Mouse (Mus musculus): Measurements from ENCODE around the gene Zfp445.
A peak's percentile ranks its signal among the peaks of the same experiment; 100 is the strongest.
"Not testable (repeated sequence)": the region's sequence is repeated elsewhere in the genome, so short reads cannot be mapped to it uniquely, and the experiment has no call there.

Zfp445 gene

DNA sequence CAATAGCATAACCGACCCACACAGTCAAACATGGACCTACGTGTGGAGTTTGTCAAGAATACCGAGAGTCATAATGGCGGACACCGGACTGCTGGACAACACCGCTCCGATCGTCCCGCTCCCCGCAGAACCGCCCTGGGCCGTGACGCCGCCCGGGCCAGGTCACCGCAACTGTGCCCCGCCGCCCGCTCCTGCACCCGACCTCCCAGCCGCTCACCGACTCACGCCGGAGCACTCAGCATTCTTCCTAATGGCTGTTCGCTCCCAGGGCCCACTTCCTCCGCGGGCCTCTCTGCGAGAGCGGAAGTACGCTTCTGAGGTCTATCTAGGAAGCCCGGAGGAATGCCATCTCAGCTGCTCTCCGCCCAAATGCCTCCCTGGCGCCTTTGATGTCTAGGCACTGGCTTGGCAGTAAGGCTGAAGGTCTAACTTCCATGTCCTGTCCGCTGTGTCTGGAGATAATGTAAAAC, at the start of gene Zfp445:
Zfp445 (minus strand) TSS at position 310 of the 470 bp plus-strand sequence.
- peak; percentile 100 for ATAC-seq (ENCODE audit: low TSS enrichment)

DNA sequence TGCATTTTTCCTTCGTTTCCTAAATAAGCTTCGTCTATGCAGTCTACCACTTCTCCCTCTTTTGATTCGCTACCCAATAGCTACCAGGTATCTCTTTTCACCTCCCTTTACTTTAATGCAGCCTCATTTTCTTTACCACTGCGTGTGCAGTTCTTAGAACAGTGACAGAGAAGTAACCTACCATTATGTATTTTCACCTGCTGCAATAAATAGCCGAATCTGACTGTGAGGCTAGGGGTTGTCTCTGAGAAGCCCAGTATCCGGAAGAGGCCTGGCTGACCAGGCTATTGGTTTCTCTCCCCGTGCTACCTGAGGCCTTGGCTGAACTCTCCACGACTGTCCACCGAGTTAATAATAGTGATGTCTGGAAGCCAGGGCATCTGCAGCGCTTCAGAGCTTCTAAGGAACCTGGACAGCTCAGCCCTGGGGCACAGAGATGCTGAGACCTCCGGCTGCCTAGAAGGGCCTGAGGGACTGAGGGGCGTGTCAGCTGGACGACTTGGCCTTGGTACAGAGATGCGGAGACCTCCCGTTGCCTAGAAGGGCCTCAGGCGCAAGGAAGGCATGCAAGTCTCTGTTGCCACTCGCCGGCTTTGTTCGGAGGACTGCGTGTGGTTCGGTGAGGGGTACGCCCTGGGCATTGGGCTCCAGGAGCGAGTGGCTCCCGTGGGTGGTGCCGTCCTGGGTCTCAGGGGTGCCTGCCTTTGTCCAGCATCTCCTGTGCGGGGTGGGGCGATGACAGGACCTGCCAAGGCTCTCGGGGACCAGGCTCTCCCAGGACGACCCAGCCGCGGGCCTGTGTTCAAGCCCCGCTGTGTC, 37.1 kb upstream of the Zfp445 start:
- ATAC-seq (ENCODE audit: low TSS enrichment), result peak; percentile 62

DNA sequence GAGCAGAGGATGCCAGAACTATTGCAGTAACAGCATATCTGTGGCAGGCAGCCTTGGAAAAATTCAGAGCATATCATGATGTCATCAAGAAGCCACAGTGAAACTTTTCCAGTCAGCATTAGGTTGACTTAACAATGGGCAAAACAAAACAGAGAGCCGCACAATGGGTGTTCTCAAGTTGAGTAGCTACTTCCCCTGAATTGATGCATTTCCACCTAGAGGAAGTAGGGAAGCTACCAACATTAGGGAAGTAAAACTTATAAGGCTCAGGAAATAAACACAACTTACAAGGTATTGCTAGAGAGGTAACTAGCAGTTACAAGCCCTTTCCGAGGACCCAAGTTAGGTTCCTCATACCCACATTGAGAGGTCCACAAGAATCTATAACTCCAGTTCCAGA, 35.2 kb upstream of the Zfp445 start:
- ATAC-seq (ENCODE audit: low TSS enrichment), result no peak

DNA sequence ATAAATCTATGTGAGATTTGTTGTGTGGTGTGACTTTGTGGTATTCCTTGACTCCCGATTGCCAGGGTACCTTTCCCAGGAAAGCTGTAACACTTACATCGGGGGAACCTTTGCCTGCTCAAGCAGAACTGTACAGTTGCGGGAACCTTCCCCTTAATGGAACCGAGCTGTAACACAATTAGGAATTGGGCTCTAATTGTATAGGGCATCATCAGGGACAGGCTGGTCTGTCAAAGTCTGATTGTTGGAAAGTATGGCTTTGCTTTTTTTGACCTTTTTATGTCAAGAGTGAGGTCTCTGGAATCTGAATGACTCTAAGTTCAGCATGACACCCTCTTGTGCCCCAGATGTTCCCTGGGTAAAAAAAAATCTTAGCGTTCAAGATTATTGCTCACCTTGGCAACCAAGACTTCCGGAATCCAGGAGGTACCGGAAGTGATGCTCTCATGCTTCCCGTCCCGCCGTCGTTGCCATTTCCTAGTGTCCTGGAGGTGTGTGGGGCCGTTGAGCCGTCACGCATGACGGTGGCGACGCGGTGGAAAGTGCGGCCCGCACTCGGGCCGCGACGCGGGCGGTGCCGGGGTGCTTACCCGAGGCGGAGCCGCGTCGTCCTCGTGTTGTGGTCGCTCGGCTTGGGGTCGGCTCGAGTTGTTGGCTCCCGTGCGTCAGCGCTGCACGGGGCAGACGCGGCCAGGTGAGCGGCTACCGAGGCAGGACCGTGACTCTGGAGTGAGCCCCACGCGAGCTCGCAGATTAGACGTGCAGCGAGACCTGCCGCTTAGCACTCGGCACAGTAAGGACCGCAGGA, 20.8 kb upstream of the Zfp445 start:
- peak; percentile 98 for ATAC-seq (ENCODE audit: low TSS enrichment)

DNA sequence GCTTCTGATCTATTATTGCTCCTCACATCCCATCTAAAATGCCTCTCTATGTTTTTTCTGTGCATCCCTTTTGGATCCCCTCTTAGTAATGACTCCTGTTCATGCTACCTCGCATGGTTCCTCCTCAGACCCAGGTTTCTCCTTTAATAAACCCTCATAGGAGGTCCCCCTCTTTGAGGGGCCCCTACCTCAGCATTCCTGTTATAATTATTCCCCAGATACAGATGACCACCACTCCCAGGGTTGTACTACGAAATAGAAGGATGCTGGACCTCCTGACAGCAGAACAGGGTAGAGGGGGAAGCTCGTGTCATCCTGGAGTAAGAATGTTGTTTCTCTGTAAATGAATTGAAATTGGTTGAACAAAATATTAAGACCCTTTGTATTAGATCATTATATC, 19.6 kb upstream of the Zfp445 start, which contains the start of gene Zkscan7:
Zkscan7 (plus strand) TSS at position 301 of the 400 bp plus-strand sequence.
- no peak for ATAC-seq (ENCODE audit: low TSS enrichment)

DNA sequence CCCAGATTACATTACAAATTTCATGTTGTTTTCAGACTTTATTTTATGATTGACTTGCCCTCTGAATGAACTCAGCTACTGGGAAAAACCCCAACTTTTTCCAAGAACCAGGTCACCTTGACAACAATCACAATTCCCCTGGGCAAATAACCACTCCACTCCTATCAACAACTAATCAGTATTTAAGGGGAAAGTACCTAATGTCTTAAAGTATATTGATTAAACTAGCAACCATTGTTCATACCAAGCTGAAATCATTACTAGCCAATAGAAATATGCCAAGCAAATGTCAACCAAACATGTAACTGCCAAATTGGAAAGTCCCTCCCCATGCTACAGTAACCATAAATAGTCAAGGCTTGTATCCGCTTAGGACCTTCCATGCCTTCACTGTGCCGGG, 9.3 kb upstream of the Zfp445 start:
- no peak for ATAC-seq (ENCODE audit: low TSS enrichment)

DNA sequence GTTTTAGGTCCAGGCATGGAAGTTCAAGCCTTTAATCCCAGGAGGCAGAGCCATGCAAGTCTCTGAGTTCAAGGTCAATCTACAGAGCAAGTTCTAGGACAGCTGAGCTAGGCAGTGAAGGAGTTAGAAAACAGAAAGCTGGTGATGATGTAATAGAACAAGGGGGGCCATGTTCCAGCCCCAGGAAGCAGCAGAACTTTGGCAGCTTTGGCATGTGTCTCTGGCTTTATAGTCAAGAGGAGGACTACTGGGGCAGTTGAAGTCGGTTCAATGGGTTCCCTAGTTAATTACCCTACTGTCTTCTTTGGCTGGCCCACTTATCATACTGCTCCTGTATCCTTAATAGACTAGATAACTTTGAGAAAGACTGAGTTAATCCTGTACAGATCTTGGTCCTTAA, 8.8 kb upstream of the Zfp445 start:
- no peak for ATAC-seq (ENCODE audit: low TSS enrichment)

DNA sequence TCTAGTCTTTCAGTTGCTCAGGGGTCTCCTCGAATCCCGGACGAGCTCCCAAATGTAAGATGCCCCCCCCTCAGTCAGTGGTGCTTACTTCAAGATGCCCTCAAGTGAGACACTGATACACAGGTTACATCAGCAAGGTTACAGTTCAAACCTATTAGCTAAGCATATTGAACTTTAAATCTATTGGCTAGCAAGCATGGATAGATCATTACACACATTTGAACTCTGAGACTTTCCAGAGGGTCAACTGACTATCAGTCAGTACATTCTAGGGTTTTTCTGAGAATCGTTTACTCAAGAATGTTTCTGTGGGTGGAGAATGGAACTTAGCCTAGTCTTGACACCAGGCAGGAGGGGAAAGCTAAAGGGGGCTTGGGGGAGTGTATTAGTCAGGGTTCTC, 6.8 kb upstream of the Zfp445 start:
- no peak for ATAC-seq (ENCODE audit: low TSS enrichment)

DNA sequence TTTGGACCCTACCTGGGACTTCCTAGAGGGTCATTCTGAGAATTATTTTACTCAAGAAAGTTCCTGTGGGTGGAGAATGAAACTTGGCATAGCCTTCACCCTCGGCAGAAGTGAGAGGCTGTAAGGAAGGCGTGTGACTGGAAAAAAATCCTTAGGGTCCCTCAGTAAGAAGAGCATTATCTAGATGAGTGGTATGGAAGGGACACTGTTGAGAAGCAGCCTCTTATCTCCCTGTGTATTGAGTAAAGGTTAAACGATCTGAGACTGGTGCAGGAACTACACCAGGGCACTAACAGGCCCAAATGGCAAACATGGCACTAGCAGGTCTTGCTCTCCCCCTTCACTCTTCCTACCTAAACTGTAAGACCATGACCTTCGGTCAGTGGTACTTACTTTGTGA, 386 bp upstream of the Zfp445 start:
- no peak for ATAC-seq (ENCODE audit: low TSS enrichment)

DNA sequence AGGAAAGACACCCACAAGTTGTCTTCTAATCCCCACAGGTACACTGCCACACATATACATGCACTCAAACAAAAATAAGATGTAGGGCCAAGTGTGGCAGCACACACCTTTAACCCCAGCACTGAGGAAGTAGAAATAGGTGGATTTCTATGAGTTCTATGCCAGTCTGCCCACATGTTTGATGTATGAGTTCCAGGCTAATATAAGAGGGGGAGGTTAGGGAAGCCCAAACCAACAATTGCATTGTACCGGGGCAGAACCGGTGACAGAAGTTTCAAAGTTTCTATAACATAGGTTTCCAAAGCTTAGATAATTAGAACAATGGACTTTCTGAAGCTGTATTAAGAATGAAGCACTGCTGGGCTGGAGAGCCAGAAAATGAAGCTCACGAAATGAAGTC, 958 bp downstream of the Zfp445 start:
- no peak for ATAC-seq (ENCODE audit: low TSS enrichment)

DNA sequence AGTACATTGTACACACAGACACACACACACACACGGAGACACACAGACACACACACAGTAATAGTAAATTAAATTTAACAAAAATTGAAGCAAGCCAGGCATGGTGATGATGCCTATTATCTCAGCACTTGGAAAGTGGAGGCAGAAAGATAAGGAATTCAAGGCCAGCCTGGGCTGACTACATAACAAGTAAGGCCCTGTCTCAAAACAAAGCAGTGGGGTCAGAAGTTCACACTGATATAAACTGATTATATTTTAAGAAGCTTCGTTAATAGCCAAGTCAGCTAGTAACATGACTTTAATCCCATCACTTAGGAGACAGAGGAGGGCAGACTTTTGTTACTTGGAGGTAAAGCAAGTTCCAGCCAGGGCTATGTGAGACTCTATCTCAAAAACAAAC, 2.1 kb downstream of the Zfp445 start:
- no peak for ATAC-seq (ENCODE audit: low TSS enrichment)

DNA sequence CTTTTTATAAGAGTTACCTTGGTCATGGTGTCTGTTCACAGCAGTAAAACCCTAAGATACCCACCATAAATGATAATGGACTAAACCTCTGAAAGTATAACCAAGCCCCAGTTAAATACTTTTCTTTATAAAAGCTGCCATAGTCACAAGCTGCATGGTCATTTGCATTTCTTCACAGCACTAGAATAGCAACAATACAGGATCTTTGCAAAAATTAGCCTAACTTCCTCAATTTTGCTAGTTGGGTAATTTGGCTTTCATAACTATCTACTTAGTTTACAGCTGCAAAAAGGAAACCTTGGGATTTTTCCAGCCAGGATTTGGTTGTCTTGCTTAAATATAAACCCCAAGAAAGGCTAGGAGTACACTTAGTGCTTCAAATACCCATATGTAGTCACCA, 5.1 kb downstream of the Zfp445 start:
- ATAC-seq (ENCODE audit: low TSS enrichment), result no peak

DNA sequence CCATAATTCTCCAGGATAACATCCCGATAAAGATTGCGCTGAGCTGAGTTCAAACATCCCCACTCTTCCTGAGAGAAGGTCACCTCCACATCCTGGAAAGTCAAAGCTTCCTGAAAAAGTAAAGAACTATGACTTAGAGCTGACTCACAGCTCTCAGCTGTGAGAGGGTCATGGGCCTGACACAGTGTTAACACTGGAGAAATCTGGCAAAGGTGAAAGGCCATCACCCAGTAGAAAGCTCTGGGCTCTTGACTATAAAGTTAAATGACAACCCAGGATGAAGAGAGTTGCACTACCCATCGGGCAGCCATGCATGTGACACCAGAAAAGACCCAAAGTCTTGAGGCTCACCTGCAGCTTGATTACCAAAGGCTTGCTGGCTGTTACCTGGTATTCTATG, 9.1 kb downstream of the Zfp445 start:
- no peak for ATAC-seq (ENCODE audit: low TSS enrichment)

DNA sequence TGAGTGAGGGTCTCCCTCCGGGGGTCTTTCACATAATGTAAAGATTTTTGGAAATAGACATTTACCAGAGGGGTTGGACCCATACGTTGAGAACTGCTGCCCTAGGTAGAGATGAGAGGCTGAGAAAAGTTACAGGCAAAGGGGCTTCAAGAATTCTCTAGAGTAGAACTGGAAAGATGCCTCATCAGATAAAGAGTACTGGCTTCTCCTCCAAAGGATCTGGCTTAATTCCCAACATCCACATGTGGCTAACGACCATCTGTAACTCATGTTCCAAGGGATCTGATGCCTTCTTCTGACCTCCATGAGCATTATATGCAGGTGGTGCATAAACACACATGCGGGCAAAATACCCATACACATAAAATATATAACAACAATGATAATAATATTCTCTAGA, 10.2 kb downstream of the Zfp445 start:
- no peak for ATAC-seq (ENCODE audit: low TSS enrichment)

DNA sequence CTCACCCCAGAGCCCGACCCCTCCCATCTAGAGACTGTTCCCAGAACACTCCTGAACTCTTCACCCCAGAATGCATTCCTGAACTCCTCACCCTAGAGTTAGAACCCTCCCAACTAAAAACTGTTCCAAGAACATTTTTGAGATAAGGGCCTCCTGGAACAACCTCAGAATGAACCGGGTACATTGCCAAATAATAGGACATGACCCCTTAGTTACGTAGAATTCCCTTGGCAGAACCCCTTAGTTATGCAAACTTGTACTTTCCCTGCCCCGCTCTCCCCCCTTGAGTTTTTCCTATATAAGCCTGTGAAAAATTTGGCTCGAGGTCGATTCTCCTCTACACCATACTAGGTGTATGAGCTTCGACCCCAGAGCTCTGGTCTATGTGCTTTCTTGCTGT, 10.7 kb downstream of the Zfp445 start:
- ATAC-seq (ENCODE audit: low TSS enrichment), result not testable (repeated sequence)

DNA sequence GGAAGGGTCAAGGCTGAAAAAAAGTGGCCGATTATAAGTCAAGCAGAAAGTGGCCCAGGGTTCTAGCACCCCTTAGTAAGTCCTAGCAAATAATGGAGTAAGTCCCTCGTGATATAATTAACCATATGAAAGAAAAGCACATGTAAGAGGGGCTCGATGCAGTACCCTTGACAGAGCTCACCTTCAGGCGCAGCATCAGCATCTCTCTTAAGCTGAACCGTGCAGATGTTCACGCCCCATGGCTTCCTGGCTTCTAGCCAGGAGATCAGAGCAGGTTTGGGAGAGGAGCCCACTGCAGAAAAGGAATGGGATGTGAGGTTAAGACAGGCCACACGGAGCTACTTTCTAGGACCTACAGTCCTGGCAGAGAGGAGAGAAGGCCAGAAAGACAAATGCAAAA, 11.3 kb downstream of the Zfp445 start:
- no peak for ATAC-seq (ENCODE audit: low TSS enrichment)

DNA sequence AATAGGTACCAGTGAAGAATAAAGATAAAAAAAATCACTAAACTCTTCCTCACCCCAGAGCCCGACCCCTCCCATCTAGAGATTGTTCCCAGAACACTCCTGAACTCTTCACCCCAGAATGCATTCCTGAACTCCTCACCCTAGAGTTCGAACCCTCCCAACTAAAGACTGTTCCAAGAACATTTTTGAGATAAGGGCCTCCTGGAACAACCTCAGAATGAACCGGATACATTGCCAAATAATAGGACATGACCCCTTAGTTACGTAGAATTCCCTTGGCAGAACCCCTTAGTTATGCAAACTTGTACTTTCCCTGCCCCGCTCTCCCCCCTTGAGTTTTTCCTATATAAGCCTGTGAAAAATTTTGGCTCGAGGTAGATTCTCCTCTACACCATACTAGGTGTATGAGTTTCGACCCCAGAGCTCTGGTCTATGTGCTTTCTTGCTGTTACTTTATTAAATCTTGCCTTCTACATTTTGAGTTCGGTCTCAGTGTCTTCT, 17.9 kb downstream of the Zfp445 start:
- ATAC-seq (ENCODE audit: low TSS enrichment), result not testable (repeated sequence)

DNA sequence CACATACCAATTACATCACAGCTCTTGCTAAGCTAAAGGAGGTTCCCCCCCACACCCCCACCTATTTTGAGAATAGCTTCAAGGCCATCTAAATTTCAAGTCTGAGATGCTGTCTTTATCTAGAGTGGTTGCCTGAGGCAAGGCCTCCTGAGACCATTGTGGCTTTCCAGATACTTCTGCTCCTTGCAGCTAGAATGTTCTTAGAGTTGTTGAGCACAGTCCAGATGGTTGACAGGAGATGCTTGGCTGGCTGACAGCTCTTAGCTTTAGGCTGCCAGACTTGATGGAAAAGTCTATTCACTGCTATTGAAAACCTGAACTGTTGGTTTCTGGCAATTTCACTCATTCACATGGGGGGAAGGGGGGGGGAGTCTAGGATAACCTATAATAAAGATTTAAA, 19.6 kb downstream of the Zfp445 start:
- peak; percentile 86 for ATAC-seq (ENCODE audit: low TSS enrichment)

DNA sequence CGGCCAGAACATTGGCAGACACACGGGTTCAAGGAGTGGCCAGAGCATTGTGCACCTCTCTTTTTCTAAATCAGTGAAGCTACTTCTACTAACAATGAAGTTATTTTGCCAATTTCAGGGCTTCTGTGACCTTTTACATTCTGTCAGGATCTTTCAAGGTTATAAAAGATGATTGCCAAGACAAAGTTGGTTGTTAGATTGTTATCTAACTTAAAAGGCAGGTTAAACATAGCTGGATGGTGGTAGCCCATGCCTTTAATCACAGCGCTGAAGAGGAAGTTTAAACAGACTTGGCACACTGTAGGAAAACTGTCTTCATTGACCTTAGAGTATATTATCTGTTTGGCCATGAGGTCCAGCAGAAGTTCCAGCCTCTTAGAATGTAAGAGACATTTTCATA, 20.2 kb downstream of the Zfp445 start:
- ATAC-seq (ENCODE audit: low TSS enrichment), result no peak

DNA sequence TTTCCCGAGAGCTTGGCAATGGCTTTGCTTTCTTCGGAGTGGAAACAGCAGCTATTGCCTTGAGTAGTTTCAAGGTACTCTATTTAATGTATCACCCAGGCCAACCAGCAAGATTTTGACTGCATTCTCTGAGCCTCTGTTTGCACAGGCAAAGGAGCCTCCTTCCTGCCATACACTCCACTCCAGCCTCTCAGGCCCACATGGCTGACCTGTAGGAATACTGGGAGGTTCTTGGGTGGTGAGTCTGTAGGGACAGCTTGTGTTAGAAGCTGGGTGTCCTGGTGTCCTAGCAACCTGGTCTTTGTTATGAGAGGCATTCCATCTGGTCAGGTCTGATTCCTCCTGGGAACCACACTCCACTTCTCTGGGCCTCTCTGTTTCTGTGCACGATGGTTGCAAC, 22.0 kb downstream of the Zfp445 start, which contains the start of gene Gm35549:
Gm35549 (minus strand) TSS at position 276 of the 400 bp plus-strand sequence.
- ATAC-seq (ENCODE audit: low TSS enrichment), result no peak

DNA sequence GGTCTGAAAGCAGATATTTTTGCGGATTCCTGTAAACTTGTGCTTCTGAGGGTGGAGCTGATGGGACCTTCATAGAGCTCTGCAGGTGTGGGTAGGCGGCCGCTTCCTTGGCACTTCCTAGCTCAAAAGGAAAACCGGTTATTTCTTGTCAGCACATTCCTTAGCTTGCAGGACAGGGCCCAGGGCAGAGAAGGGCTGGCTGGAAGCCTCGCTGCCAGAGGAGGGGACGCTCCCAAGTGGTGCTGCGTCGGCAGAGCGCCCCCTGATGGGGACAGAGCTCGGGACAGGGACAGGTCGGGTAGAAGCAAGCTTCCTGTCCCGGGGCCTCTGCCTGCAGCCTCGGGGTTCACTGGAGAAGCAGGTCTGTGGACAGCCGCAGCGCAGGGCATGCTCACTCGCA, 28.1 kb downstream of the Zfp445 start:
- ATAC-seq (ENCODE audit: low TSS enrichment), result peak; percentile 44

DNA sequence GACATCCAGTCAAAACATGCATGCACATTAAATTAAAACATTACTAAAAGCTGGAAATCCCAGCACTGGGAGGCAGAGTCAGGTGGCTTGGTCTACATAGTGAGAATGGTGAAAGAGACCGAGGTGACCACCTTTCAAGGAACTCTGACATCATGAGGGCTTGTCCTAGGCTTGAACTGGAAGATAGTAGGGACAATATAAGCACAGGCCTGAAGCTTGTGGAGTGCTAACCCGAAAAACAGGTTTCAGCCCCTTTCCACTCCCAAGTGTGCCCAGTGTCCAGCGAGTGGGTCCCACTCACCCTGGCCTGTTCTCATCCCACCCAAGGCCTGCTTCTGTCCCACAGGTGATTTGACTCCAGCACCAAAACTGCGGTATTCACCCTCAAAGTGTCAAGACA, 28.6 kb downstream of the Zfp445 start:
- no peak for ATAC-seq (ENCODE audit: low TSS enrichment)

DNA sequence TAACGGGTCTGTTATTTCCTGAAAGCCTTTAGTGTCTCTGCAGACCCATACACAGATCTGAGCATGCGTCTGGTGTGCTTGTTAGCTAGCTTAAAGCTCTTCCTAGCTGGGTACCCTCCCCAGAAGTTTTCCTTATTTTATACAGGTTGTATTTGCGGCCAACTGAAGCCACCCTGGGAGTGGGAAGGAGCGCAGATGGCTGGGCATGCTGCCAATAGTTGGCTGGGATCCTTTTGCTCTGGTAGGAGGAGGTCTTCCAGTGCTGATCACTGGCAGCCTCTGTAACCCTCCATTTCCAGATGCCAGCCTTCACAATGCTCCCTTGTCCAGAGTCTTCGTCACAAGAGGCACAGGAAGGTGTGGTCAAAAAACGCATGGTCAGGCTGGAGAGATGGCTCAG, 29.0 kb downstream of the Zfp445 start:
- ATAC-seq (ENCODE audit: low TSS enrichment), result peak; percentile 74
